Mouse (Mus musculus) adrenal gland, postnatal 25 days (tissue): ENCODE results near the gene Fbl. TPM values are rescaled to one million over a fixed set of nuclear protein-coding genes. Genes with fewer than 3 reads are reported as not detected.
"Not testable (repeated sequence)": the region's sequence is repeated elsewhere in the genome, so short reads cannot be mapped to it uniquely, and the experiment has no call there.

Experiments
- DNase-seq: peaks from one replicate; pipeline ENCODE4 v3.0.0; 2021; ENCODE audit warnings: mixed read lengths
- long read RNA-seq: library from polyadenylated mRNA; stranded (forward); transcript quantifications from one replicate; pipeline ENCODE4 v2.0.0, GENCODE M21; 2021
- total RNA-seq: library from RNA; stranded (reverse); gene quantifications from 2 replicates; pipeline ENCODE4 v1.2.3, GENCODE M21; 2021

Gene Fbl
- 91.9 and 107 TPM in 2 replicates for total RNA-seq
- long read RNA-seq, transcript Fbl-201 (9 exons, 1,197 nt): major isoform, 60 of 74 reads
- long read RNA-seq, partial matches to known transcripts: 7 of 74 reads
- long read RNA-seq, other reads (novel, unspliced or antisense): 6 of 74 reads

GRCm38 (mm10) chr7:28169489-28170422 lies at the start of gene Fbl:
Gene Fbl, plus strand, starts transcription at chr7:28169710.
- peak; percentile 90 for DNase-seq

- DNase-seq: no peak
Observed at GRCm38 (mm10) chr7:28129166-28129565, 40.3 kb upstream of the Fbl start, which contains the start of gene 9530053A07Rik. Gene 9530053A07Rik, plus strand, starts transcription at chr7:28129466.

GRCm38 (mm10) chr7:28137613-28138012 lies 31.9 kb upstream of the Fbl start:
- peak; percentile 23 for DNase-seq

- DNase-seq: peak; percentile 80
Observed at GRCm38 (mm10) chr7:28148263-28148662, 21.2 kb upstream of the Fbl start.

GRCm38 (mm10) chr7:28149841-28150240 lies 19.7 kb upstream of the Fbl start:
- no peak for DNase-seq

GRCm38 (mm10) chr7:28151584-28152221 lies 17.8 kb upstream of the Fbl start:
- DNase-seq: peak; percentile 55

GRCm38 (mm10) chr7:28153595-28153994 lies 15.9 kb upstream of the Fbl start:
- not testable (repeated sequence) for DNase-seq

- no peak for DNase-seq
Observed at GRCm38 (mm10) chr7:28159292-28159691, 10.2 kb upstream of the Fbl start.

GRCm38 (mm10) chr7:28159893-28160292 lies 9.6 kb upstream of the Fbl start:
- DNase-seq: no peak

- no peak for DNase-seq
Observed at GRCm38 (mm10) chr7:28161163-28161749, 8.3 kb upstream of the Fbl start.

GRCm38 (mm10) chr7:28165406-28165805 lies 4.1 kb upstream of the Fbl start:
- DNase-seq: no peak

- DNase-seq: peak; percentile 84
Observed at GRCm38 (mm10) chr7:28168320-28169115, 992 bp upstream of the Fbl start.

GRCm38 (mm10) chr7:28175358-28175757 lies 5.8 kb downstream of the Fbl start:
- DNase-seq: no peak

GRCm38 (mm10) chr7:28179228-28179627 lies 9.7 kb downstream of the Fbl start, which contains the start of gene Dyrk1b:
Gene Dyrk1b, plus strand, starts transcription at chr7:28179469.
- peak; percentile 98 for DNase-seq

- peak; percentile 93 for DNase-seq
Observed at GRCm38 (mm10) chr7:28179741-28180377, 10.3 kb downstream of the Fbl start.

- no peak for DNase-seq
Observed at GRCm38 (mm10) chr7:28180890-28181289, 11.4 kb downstream of the Fbl start.

GRCm38 (mm10) chr7:28181376-28181775 lies 11.9 kb downstream of the Fbl start:
- DNase-seq: no peak

GRCm38 (mm10) chr7:28182320-28182719 lies 12.8 kb downstream of the Fbl start:
- no peak for DNase-seq

GRCm38 (mm10) chr7:28185884-28186283 lies 16.4 kb downstream of the Fbl start:
- DNase-seq: no peak

- DNase-seq: no peak
Observed at GRCm38 (mm10) chr7:28186631-28187030, 17.1 kb downstream of the Fbl start.

GRCm38 (mm10) chr7:28191489-28191888 lies 22.0 kb downstream of the Fbl start:
- DNase-seq: no peak
